Mouse (Mus musculus) large intestine, adult 2 months (tissue): ENCODE results near the gene Keg1. TPM values are rescaled to one million over a fixed set of nuclear protein-coding genes. Genes with fewer than 3 reads are reported as not detected.

Experiments used
- DNase-seq: peaks from one replicate; pipeline ENCODE4 v3.0.0-alpha.2; 2012; ENCODE audit warnings: low read depth, low spot score
- WGBS: fragments of 180-500 bp; shearing (Covaris S2); methylation state at CpG from one replicate; pipeline ENCODE4 v1.1.7; 2018; 5-methylcytosine and 5-hydroxymethylcytosine counted together
- polyA plus RNA-seq: library from polyadenylated mRNA; depleted of rRNA; stranded (reverse); fragments of >200 nt; gene quantifications from 2 replicates; pipeline ENCODE4 v1.2.3, GENCODE M21; 2012; rRNA removed

Keg1 gene
- polyA plus RNA-seq, 1 experiment, result not detected

DNA sequence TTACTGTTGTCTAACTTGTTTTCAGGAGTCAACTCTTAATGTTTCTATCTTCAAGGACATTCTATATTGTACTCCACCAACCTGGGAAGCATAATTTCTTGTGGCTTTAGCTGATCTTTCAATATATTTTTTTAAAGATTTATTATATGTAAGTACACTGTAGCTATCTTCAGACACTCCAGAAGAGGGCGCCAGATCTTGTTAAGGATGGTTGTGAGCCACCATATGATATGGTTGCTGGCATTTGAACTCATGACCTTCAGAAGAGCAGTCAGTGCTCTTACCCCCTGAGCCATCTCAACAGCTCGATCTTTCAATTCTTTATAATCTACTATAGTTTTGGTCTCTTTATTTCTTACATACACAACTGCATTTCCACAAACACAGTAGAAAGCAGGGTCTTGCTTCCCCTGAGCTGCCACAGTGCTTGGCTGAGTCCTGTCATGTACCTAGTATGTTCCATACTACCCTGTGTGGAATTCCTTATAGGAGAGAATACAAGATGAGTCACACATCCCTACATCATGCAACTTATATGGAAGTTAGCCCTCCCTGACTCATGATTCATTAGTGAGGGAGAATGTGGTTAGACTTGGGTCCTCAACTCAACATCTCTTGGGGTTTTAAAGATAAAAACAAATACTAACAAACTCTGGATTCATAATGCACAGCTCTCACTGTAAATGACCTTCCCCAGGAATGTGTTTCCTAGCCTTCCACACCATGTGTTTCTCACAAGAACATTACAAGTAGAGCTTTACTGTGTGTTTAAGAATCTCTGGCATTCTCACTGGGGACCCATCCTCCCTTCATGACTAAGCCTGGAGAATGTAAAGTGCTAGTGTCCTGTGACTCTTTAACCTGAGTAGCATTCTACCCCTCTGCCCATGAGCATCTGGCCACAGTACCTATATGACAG is 66.9 kb downstream of the Keg1 start:
- no peak for DNase-seq
- whole genome bisulfite sequencing, result 60% methylated on average over 2 of the region's 2 CpGs

DNA sequence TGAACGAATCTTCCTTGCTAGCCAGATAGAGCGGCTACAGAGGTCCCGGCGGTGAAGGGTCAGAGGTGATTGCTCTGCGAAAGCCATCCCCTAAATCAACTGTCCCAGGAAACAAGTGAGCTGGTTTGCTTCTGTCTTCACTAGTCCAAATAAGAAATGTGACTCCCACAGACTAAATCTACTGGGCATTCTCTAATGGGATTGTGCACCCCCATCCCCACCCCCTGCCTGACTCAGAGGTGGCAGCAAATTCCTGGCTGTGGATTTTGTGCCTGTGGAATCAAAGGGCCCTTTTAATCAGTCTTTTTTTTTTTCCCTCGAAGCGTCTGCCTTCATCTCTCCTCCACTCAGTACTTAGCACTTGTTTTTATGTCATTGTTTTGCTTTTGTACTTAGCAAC is 69.7 kb downstream of the Keg1 start, which contains the start of gene Cntf:
TSS of gene Cntf (minus strand) at position 325 of the 400 bp plus-strand sequence.
- DNase-seq, result no peak
- WGBS, result 75% methylated on average over 7 of the region's 7 CpGs

Other genes with a start within 250 kb of the Keg1 start
- gene Mpeg1, start 235.0 kb upstream of the Keg1 start, polyA plus RNA-seq, result 7.9 and 17.8 TPM in 2 replicates
- gene Dtx4, start 194.3 kb upstream of the Keg1 start, polyA plus RNA-seq, result 10.3 and 13.1 TPM in 2 replicates
- gene Fam111a, start 150.0 kb upstream of the Keg1 start, polyA plus RNA-seq, result 2.2 and 2.8 TPM in 2 replicates
- gene Gm4952, start 95.8 kb upstream of the Keg1 start, polyA plus RNA-seq, result not detected in 2 replicates
- not detected in 2 replicates for gene Glyat, start 62.5 kb upstream of the Keg1 start, polyA plus RNA-seq
- gene Olfr1442, start 25.3 kb upstream of the Keg1 start, polyA plus RNA-seq, result not detected in 2 replicates
- gene Olfr1443, start 17.7 kb upstream of the Keg1 start, polyA plus RNA-seq, result not detected in 2 replicates
- gene Cntf, start 69.8 kb downstream of the Keg1 start, polyA plus RNA-seq, result 2.0 TPM in 2 replicates
- 9.5 and 13.0 TPM in 2 replicates for gene Zfp91, start 100.3 kb downstream of the Keg1 start, polyA plus RNA-seq
- gene Lpxn, start 100.4 kb downstream of the Keg1 start, polyA plus RNA-seq, result 10.5 and 11.6 TPM in 2 replicates
- not detected in 2 replicates for gene Gm5244, start 150.9 kb downstream of the Keg1 start, polyA plus RNA-seq
- gene Olfr1444, start 161.5 kb downstream of the Keg1 start, polyA plus RNA-seq, result not detected in 2 replicates
- gene Olfr1445, start 188.1 kb downstream of the Keg1 start, polyA plus RNA-seq, result not detected in 2 replicates
- not detected in 2 replicates for gene Olfr1446, start 197.7 kb downstream of the Keg1 start, polyA plus RNA-seq
- not detected in 2 replicates for gene Olfr1447, start 208.0 kb downstream of the Keg1 start, polyA plus RNA-seq
- gene Olfr1448, start 228.6 kb downstream of the Keg1 start, polyA plus RNA-seq, result not detected in 2 replicates
- gene Olfr1449, start 235.1 kb downstream of the Keg1 start, polyA plus RNA-seq, result 0.09 TPM in 1 of 2 replicates, not detected in the other